Mouse (Mus musculus): ENCODE data around the gene Ptpra. TPM values are rescaled to one million over a fixed set of nuclear protein-coding genes. Genes with fewer than 3 reads are reported as not detected.

Ptpra gene
- total and polyA plus RNA-seq, 3 experiments, result 38.5 to 73.3 (median 40.4) TPM

GRCm38 (mm10) chr2:130457871-130458270, 7.8 kb downstream of the Ptpra start:
- dilution Hi-C loops (cut with MboI; ENCODE audit: extremely low pct_ligation_motif_present, extremely low pct_unique_long_range_greater_than_20kb, low sequenced_read_pairs), result no loop called here
- no peak overlapping the region for H3K27ac ChIP-seq (ENCODE audit: insufficient read depth, low read depth)

DNA sequence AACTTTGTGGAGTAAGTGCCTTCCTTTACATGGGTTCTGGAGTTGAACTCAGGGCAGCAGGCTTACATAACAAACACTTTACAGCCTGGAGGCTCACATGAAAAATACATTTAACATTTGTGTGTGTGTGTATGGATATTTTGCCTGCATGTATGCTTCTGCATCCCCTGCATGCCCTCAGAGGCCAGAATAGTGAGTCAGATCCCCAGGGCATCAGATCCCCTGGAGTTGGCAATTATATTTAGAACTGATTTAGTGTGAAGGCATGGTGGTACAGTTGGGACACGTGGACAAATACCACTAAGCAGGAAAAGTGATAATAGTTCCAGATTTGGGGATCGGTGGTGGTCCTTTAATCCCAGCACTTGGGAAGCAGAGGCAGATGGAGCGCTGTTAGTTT, 9.5 kb downstream of the Ptpra start:
- peaks cover 15% of the 10 kb centered on the region for H3K79me2 ChIP-seq (replicated peaks; ENCODE audit: control insufficient read depth, extremely low read depth, insufficient read depth, poor library complexity, severe bottlenecking)
- dilution Hi-C loops (cut with MboI; ENCODE audit: extremely low pct_ligation_motif_present, extremely low pct_unique_long_range_greater_than_20kb, low sequenced_read_pairs) (no loop called here), in situ Hi-C loops (cut with MboI; ENCODE audit: low pct_ligation_motif_present, low pct_unique_long_range_greater_than_20kb, low sequenced_read_pairs) (no loop called here)
- peaks cover 0 to 52% of the 10 kb centered on the region in 2 experiments for H3K36me3 ChIP-seq (replicated peaks in 1 of 2; ENCODE audit: control insufficient read depth in 1 of 2, insufficient read depth in 1 of 2, low read length in 1 of 2)
- no peak overlapping the region for H3K4me2 ChIP-seq (ENCODE audit: insufficient read depth, low read depth, poor library complexity, severe bottlenecking)
- DNase-seq (ENCODE audit: extremely low read depth), result no peak
- TF ChIP-seq ZKSCAN1 (IDR thresholded peaks at IDR 0.05; ENCODE audit: borderline replicate concordance, low read depth, low read length), result no peak
- TF ChIP-seq JUND (conservative IDR thresholded peaks at IDR 0.05; ENCODE audit: low read depth, low read length), result no peak
- TF ChIP-seq PAX5 (IDR thresholded peaks at IDR 0.05; ENCODE audit: low read length), result no peak
- no peak for TF ChIP-seq SIN3A (IDR thresholded peaks at IDR 0.05; ENCODE audit: low read length)
- TF ChIP-seq POLR2A (IDR thresholded peaks at IDR 0.05; ENCODE audit: low read depth, low read length), result no peak
- TF ChIP-seq ZMIZ1 (IDR thresholded peaks at IDR 0.05; ENCODE audit: low read depth, low read length), result no peak
- TF ChIP-seq KAT2A (IDR thresholded peaks at IDR 0.05; ENCODE audit: insufficient replicate concordance, low read length), result no peak
- TF ChIP-seq MXI1 (IDR thresholded peaks at IDR 0.05; ENCODE audit: low read depth, low read length), result no peak
- TF ChIP-seq NELFE (IDR thresholded peaks at IDR 0.05; ENCODE audit: low read depth, low read length), result no peak
- no peak for TF ChIP-seq UBTF (IDR thresholded peaks at IDR 0.05; ENCODE audit: low read depth, low read length)
- no peak for TF ChIP-seq RAD21 (IDR thresholded peaks at IDR 0.05; ENCODE audit: low read depth, low read length)
- no peak for TF ChIP-seq E2F4 (IDR thresholded peaks at IDR 0.05; ENCODE audit: insufficient replicate concordance, low read depth, low read length)
- no peak for TF ChIP-seq CHD2 (IDR thresholded peaks at IDR 0.05; ENCODE audit: low read length)
- no peak for TF ChIP-seq CHD1 (IDR thresholded peaks at IDR 0.05; ENCODE audit: low read depth, low read length)
- TF ChIP-seq SMC3 (IDR thresholded peaks at IDR 0.05; ENCODE audit: low read depth, low read length), result no peak
- TF ChIP-seq EP300 (IDR thresholded peaks at IDR 0.05; ENCODE audit: low read length), result no peak
- TF ChIP-seq USF2 (conservative IDR thresholded peaks at IDR 0.05; ENCODE audit: low read depth, low read length), result no peak
- TF ChIP-seq CTCF (conservative IDR thresholded peaks at IDR 0.05 in 1 of 2, IDR thresholded peaks at IDR 0.05 in 1 of 2; ENCODE audit: low read depth in 2 of 2, low read length in 2 of 2), result no peak
- TF ChIP-seq MAZ (IDR thresholded peaks at IDR 0.05; ENCODE audit: low read depth, low read length), result no peak
- no peak for TF ChIP-seq JUN (IDR thresholded peaks at IDR 0.05; ENCODE audit: insufficient read depth, low read depth, low read length)
- peaks cover 0 to 5% of the 10 kb centered on the region in 2 experiments; a peak in 1 of 4 replicates for H3K4me1 ChIP-seq (ENCODE audit: control insufficient read depth in 1 of 2, insufficient read depth in 2 of 2)
- no peak overlapping the region for H3K4me3 ChIP-seq (replicated peaks in 1 of 3; ENCODE audit: low read depth in 2 of 3, low read length in 2 of 3, poor library complexity in 1 of 3)
- H3K9ac ChIP-seq (ENCODE audit: insufficient read depth, low read depth), result no peak overlapping the region
- no peaks in the 10 kb centered on the region for H3K27me3 ChIP-seq (replicated peaks)
- H3K27ac ChIP-seq (ENCODE audit: insufficient read depth, low read depth), result no peak overlapping the region
- peaks cover 5% of the 10 kb centered on the region for H3K9me3 ChIP-seq (replicated peaks; ENCODE audit: low read length)

More at GRCm38 (mm10) chr2:130457871-130458270, 7.8 kb downstream of the Ptpra start:
- Histone ChIP-seq H3K4me1 (ENCODE audit: control insufficient read depth in 1 of 2, insufficient read depth in 2 of 2) (peaks cover 0 to 9% of the 10 kb centered on the region in 2 experiments; a peak in 1 of 4 replicates), H3K9me3 (replicated peaks; ENCODE audit: low read length) (no peaks in the 10 kb centered on the region), H3K79me2 (replicated peaks; ENCODE audit: control insufficient read depth, extremely low read depth, insufficient read depth, poor library complexity, severe bottlenecking) (peaks cover 14% of the 10 kb centered on the region), H3K27me3 (replicated peaks) (no peaks in the 10 kb centered on the region), H3K36me3 (replicated peaks in 1 of 2; ENCODE audit: control insufficient read depth in 1 of 2, insufficient read depth in 1 of 2, low read length in 1 of 2) (peaks cover 0 to 45% of the 10 kb centered on the region in 2 experiments), H3K9ac (ENCODE audit: insufficient read depth, low read depth) (no peak overlapping the region), H3K4me2 (ENCODE audit: insufficient read depth, low read depth, poor library complexity, severe bottlenecking) (no peak overlapping the region), H3K4me3 (replicated peaks in 1 of 3; ENCODE audit: low read depth in 2 of 3, low read length in 2 of 3, poor library complexity in 1 of 3) (no peak overlapping the region)
- in situ Hi-C loops (cut with MboI; ENCODE audit: low pct_ligation_motif_present, low pct_unique_long_range_greater_than_20kb, low sequenced_read_pairs), result no loop called here
- no peak for TF ChIP-seq NELFE (IDR thresholded peaks at IDR 0.05; ENCODE audit: low read depth, low read length)
- TF ChIP-seq ZMIZ1 (IDR thresholded peaks at IDR 0.05; ENCODE audit: low read depth, low read length), result no peak
- no peak for TF ChIP-seq MXI1 (IDR thresholded peaks at IDR 0.05; ENCODE audit: low read depth, low read length)
- TF ChIP-seq EP300 (IDR thresholded peaks at IDR 0.05; ENCODE audit: low read length), result no peak
- no peak for TF ChIP-seq RAD21 (IDR thresholded peaks at IDR 0.05; ENCODE audit: low read depth, low read length)
- TF ChIP-seq BHLHE40 (IDR thresholded peaks at IDR 0.05; ENCODE audit: low read depth, low read length), result no peak
- no peak for TF ChIP-seq SMC3 (IDR thresholded peaks at IDR 0.05; ENCODE audit: low read depth, low read length)
- no peak for DNase-seq (ENCODE audit: extremely low read depth)

All from CH12.LX (cell line).